8 mouse cellular contexts compared by ENCODE assay signal in the genomic region with DNA sequence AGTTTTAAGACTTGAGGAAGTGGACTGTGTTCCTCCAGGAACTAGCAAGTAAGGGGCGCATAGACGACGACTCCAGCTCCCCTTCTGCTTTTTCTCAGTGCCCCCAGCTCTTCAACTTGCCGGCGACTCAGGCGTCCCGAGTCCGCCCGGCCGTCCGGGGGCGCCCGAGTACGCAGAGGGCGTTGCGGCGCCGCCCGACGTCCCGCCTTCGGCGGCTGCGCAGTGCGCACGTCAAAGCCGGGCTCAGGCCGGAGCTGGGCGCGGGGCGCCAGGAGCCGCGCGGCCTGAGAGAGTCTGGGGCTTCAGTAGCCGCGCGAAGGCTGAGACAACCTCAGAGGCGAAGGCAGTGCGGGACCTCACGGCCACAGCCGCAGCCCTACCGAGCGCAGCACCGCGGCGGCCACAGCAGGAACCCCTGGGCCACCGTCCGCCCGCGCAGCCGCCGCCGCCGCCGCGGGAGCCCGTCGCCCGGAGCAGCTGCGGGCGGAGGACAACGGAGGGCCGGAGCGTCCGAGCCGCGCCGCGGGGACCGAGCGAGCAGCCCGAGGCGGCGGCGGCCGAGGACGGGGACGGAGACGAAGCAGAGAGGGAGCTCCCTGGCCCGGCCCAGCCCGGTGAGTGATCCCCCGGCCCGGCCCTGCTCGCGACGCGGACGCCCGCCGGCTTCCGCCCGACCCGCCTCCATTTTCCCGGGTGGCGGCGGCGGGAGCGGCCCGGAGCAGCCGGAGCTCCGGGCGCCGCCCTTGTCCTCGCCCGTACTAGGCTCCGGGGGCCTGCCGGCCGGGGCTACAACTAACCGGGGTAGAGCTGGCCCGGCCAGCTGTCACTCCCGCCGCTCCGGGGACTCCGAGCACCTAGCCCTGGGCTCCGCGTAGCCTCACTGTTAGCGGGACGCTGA. TPM values are rescaled to one million over a fixed set of nuclear protein-coding genes. Genes with fewer than 3 reads are reported as not detected.
DNase-seq lines count a peak whose midpoint lies in the region; ATAC-seq and TF ChIP-seq lines count a peak whose summit lies in the region.

Cab39 (plus strand) TSS at position 234 of the 898 bp plus-strand sequence.

- peak within 1 kb of the TSS; percentile 62 for H3K4me2 ChIP-seq in heart, embryonic 11.5 days
- peak within 1 kb of the TSS; percentile 67 for H3K4me2 ChIP-seq in kidney, embryonic 16.5 days (replicated peaks; ENCODE audit: low read depth, low read length)
- peak within 1 kb of the TSS; percentile 75 for H3K4me2 ChIP-seq in myocyte (ENCODE audit: low read depth)

- H3K27ac ChIP-seq in heart, embryonic 11.5 days (ENCODE audit: low read depth, low read length) = peak within 1 kb of the TSS; percentile 96
- H3K27ac ChIP-seq in kidney, embryonic 16.5 days (ENCODE audit: low read length) = peak within 1 kb of the TSS; percentile 94
- H3K27ac ChIP-seq in liver, adult 2 months (replicated peaks; ENCODE audit: insufficient read depth, low read depth, low read length) = peak within 1 kb of the TSS; percentile 83

- peak within 1 kb of the TSS; percentile 89 for H3ac ChIP-seq in myocyte (ENCODE audit: control insufficient read depth, insufficient read length)

- ATAC-seq in erythroblast, adult 5-6 weeks (replicated peaks; ENCODE audit: low FRiP score, poor library complexity, severe bottlenecking) = peak; percentile 92
- peak; percentile 88 for ATAC-seq in heart, embryonic 11.5 days (replicated peaks; ENCODE audit: insufficient number of reproducible peaks, low FRiP score, low TSS enrichment)
- ATAC-seq in kidney, embryonic 16.5 days (ENCODE audit: low FRiP score, low TSS enrichment) = peak; percentile 96

- H3K4me3 ChIP-seq in heart, embryonic 11.5 days (ENCODE audit: low read depth, low read length) = peak within 1 kb of the TSS; percentile 98
- H3K4me3 ChIP-seq in kidney, embryonic 16.5 days (ENCODE audit: low read length) = peak within 1 kb of the TSS; percentile 74
- H3K4me3 ChIP-seq in liver, adult 2 months (ENCODE audit: insufficient read depth, low read depth, low read length) = peak within 1 kb of the TSS; percentile 93
- peak within 1 kb of the TSS; percentile 93 for H3K4me3 ChIP-seq in myocyte

- H3K79me2 ChIP-seq in liver, adult 2 months (ENCODE audit: control insufficient read depth, insufficient read depth, low read length) = peaks cover 23% of the 10 kb centered on the region
- H3K79me2 ChIP-seq in myocyte (ENCODE audit: control insufficient read depth, insufficient read depth) = peaks cover 46% of the 10 kb centered on the region

- no peaks in the 10 kb centered on the region for H3K9me3 ChIP-seq in heart, embryonic 11.5 days (replicated peaks; ENCODE audit: control insufficient read depth, low read length)
- no peaks in the 10 kb centered on the region for H3K9me3 ChIP-seq in kidney, embryonic 16.5 days (ENCODE audit: low read length)

- no peaks in the 10 kb centered on the region for H3K36me3 ChIP-seq in heart, embryonic 11.5 days (ENCODE audit: control insufficient read depth, insufficient read depth, low read length)
- no peaks in the 10 kb centered on the region for H3K36me3 ChIP-seq in kidney, embryonic 16.5 days (ENCODE audit: insufficient read depth, low read length)
- H3K36me3 ChIP-seq in liver, adult 2 months (ENCODE audit: control insufficient read depth, insufficient read depth, low read length) = no peaks in the 10 kb centered on the region
- peaks cover 5% of the 10 kb centered on the region for H3K36me3 ChIP-seq in myocyte (ENCODE audit: control insufficient read depth, insufficient read depth)
- H3K36me3 ChIP-seq in splenic B cell, adult 2 months (ENCODE audit: control insufficient read depth, insufficient read depth, low read length, poor library complexity, severe bottlenecking) = no peaks in the 10 kb centered on the region

- TF ChIP-seq CTCF in liver, adult 2 months (IDR thresholded peaks at IDR 0.05; ENCODE audit: low read depth, low read length) = peak; percentile 65

- peak within 1 kb of the TSS; percentile 99 for H3K9ac ChIP-seq in heart, embryonic 11.5 days (ENCODE audit: low read depth, low read length)
- H3K9ac ChIP-seq in kidney, embryonic 16.5 days (replicated peaks; ENCODE audit: low read length) = peak within 1 kb of the TSS; percentile 95
- H3K9ac ChIP-seq in liver, adult 2 months (ENCODE audit: low read depth, low read length) = peak within 1 kb of the TSS; percentile 99

- TF ChIP-seq POLR2A in liver, adult 2 months (IDR thresholded peaks at IDR 0.05; ENCODE audit: extremely low read depth, insufficient read depth, low read length) = peak; percentile 86
- TF ChIP-seq POLR2A in myocyte (IDR thresholded peaks at IDR 0.05; ENCODE audit: insufficient read length, low read depth) = peak; percentile 83

- H3K27me3 ChIP-seq in heart, embryonic 11.5 days (ENCODE audit: control insufficient read depth, insufficient read depth, low read length) = no peaks in the 10 kb centered on the region
- no peaks in the 10 kb centered on the region for H3K27me3 ChIP-seq in kidney, embryonic 16.5 days (ENCODE audit: insufficient read depth, low read length)
- H3K27me3 ChIP-seq in liver, adult 2 months (ENCODE audit: control insufficient read depth, insufficient read depth, low read length) = no peaks in the 10 kb centered on the region
- H3K27me3 ChIP-seq in myocyte (ENCODE audit: control insufficient read depth, insufficient read depth, insufficient read length) = peaks cover 7% of the 10 kb centered on the region
- H3K27me3 ChIP-seq in splenic B cell, adult 2 months (ENCODE audit: control insufficient read depth, insufficient read depth, low read length, poor library complexity, severe bottlenecking) = no peaks in the 10 kb centered on the region

- H3K4me1 ChIP-seq in heart, embryonic 11.5 days (ENCODE audit: control insufficient read depth, insufficient read depth, low read length) = peaks cover 3% of the 10 kb centered on the region; the same call in 1 of the 2 replicates
- H3K4me1 ChIP-seq in kidney, embryonic 16.5 days (ENCODE audit: insufficient read depth, low read length) = peaks cover 14% of the 10 kb centered on the region
- peaks cover 14% of the 10 kb centered on the region; the same call in 1 of the 2 replicates for H3K4me1 ChIP-seq in liver, adult 2 months (ENCODE audit: control insufficient read depth, insufficient read depth, low read length)

- WGBS in heart, embryonic 11.5 days (ENCODE audit: insufficient replicate concordance) = under 1% methylated on average over 103 of the region's 118 CpGs
- under 1% methylated on average over 80 of the region's 118 CpGs for WGBS in kidney, embryonic 16.5 days
- under 1% methylated on average over 108 of the region's 118 CpGs for WGBS in liver, adult 2 months

- peak; percentile 93 to 97 for DNase-seq in B cell, adult 2 months
- peak; percentile 93 for DNase-seq in brain, adult 2 months (ENCODE audit: low read depth, low spot score)
- DNase-seq in liver, adult 2 months (ENCODE audit: extremely low read depth, low read depth, low spot score) = peak; percentile 55
- peak; percentile 94 for DNase-seq in splenic B cell, adult 2 months (ENCODE audit: low read depth, low spot score)

TF ChIP-seq in myocyte, 11 proteins besides CTCF, POLR2A, EP300 and RAD21:
- TF ChIP-seq POLR2AphosphoS2 (IDR thresholded peaks at IDR 0.05; ENCODE audit: insufficient read length, low read depth) (peak; percentile 81), E2F4 (IDR thresholded peaks at IDR 0.05; ENCODE audit: insufficient read depth) (peak; percentile 6), CEBPB (IDR thresholded peaks at IDR 0.05; ENCODE audit: insufficient read depth, poor library complexity, severe bottlenecking) (no peak), TCF12 (IDR thresholded peaks at IDR 0.05; ENCODE audit: insufficient read depth, poor library complexity, severe bottlenecking) (no peak), MYOG (IDR thresholded peaks at IDR 0.05; ENCODE audit: control insufficient read depth in 1 of 3, insufficient read depth in 1 of 3, insufficient read length in 2 of 3, low read depth in 2 of 3) (peak in 2 of 3 experiments; percentile 29 to 37), SRF (IDR thresholded peaks at IDR 0.05; ENCODE audit: control insufficient read depth, insufficient read length, low read depth) (no peak), MYOD1 (IDR thresholded peaks at IDR 0.05; ENCODE audit: control insufficient read depth in 1 of 3, insufficient read length in 2 of 3, low read depth in 2 of 3) (no peak)

RNA-seq across cellular contexts. Expression of gene Cab39, which starts in this region (rescaled TPM):
- total RNA-seq in erythroblast, adult 5-6 weeks (2015; ENCODE audit: low replicate concordance) = 24.6 and 26.3 TPM in 2 replicates
- total RNA-seq in erythroblast, adult 5-6 weeks (2017; ENCODE audit: low replicate concordance) = 36.0 and 48.6 TPM in 2 replicates
- polyA plus RNA-seq in heart, embryonic 11.5 days (2014; fragmentation: Nextera tagmentation; extraction: Ambion mirVana) = 32.8 and 35.7 TPM in 2 replicates
- 26.2 and 26.9 TPM in 2 replicates for polyA plus RNA-seq in kidney, embryonic 16.5 days (2015; fragmentation: Nextera tagmentation; extraction: Ambion mirVana)
- 51.5 and 54.0 TPM in 2 replicates for total RNA-seq in liver, adult 2 months (2014; rRNA removed)
- 17.5 and 18.0 TPM in 2 replicates for polyA plus RNA-seq in liver, adult 2 months (2012; rRNA removed)
- 29.0 TPM for polyA plus RNA-seq in myocyte (2012; fragmentation: generic; extraction: Trizol)

Comparison
In these comparisons a context has a peak if more than half of its experiments do, and no peak if none do; other contexts are left out.
1. Peak in every context shown above with its lines: DNase-seq, ATAC-seq, H3K4me3 ChIP-seq and H3K27ac ChIP-seq.